Mouse (Mus musculus) cerebellum, adult 11 months (tissue): Measurements from ENCODE around the gene Fat4.

ENCODE experiments used
- DNase-seq: peaks from one replicate; pipeline ENCODE4 v3.0.0; 2022

Fat4 gene

GRCm38 (mm10) chr3:38886890-38887355 lies at the start of gene Fat4:
Fat4 (plus strand) TSS chr3:38886940.
- no peak for DNase-seq

- no peak for DNase-seq
These were observed 47.3 kb upstream of the Fat4 start for GRCm38 (mm10) chr3:38839438-38839837.

GRCm38 (mm10) chr3:38843000-38843538 lies 43.7 kb upstream of the Fat4 start:
- no peak for DNase-seq

DNA sequence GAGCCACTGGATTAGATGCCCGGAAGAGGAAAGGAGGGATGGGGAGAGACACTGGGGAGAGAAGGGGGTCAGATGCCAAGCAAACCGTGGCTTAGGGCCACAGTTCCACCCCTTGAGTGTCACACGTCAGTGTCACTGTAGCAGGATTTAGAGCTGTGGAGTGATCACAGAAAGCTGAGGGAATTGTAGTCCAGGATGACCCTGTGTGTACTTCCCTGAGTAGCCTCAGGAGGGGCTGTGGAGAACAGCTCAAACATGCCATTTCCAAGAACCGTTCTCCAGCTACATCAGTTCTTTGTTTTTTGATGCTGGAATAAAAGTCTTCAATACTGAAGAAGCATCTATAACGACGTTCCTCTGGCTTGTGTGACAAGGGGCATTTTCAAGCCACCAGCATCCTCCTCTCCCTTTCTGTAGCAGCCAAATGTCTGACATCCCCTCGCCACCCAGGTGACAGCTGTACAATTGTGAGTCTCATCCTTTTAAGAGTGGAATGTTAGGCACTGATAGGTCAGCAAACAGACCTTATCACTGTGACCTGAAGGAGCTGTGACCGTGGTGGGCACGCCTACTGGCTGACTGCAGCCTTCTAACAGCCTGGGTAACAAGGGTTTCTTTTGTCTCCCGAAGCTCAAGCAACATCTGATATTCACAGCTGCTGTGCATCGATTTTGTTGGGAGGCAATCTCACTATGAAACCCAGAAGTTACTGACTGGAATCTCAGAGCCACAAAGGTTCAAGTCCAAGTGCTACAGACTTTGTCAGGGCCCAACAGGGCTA lies 39.9 kb upstream of the Fat4 start:
- no peak for DNase-seq

DNA sequence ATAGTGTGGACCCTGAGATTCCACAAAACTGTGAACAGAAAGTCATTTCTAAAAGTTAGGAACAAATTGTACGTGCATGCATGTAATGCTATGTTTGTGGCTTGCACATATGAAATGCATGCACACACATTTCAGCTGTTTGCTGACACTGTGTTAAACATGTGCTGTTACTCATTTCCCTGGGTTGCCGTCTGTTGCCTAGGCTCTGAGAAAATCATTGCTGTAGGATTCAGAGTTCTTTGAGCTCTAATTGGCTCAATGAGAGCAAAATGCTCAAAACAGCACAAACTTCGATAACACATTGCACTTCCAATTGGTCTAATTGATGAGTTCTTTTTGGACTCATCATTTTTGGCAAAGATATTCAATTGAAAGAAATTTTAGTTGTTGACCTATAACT lies 37.7 kb upstream of the Fat4 start:
- DNase-seq, result no peak

- peak; percentile 13 for DNase-seq
These were observed 37.2 kb upstream of the Fat4 start for GRCm38 (mm10) chr3:38849536-38849935.

DNA sequence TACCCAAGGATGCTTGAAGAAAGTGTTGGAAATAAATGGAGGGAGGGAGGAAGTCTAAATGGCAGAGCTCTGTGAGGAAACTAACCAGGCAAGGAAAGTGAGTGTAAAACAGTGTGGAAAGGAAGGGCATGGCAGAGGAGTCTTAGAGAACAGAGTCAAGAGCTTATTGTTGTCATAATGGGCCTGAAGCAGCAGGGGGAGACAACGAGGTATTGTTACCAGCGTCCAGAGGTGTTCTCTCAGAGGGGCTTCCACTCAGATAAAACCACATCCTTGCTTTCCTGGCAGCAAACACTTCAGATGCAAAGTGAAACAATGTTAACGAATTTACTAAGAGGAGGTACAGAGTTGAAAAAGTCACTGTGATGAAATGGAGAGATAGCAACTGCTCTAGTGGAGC lies 33.1 kb upstream of the Fat4 start:
- no peak for DNase-seq

GRCm38 (mm10) chr3:38860683-38861082 lies 26.1 kb upstream of the Fat4 start:
- no peak for DNase-seq

- DNase-seq, result no peak
These were observed 15.4 kb upstream of the Fat4 start for GRCm38 (mm10) chr3:38871291-38871690.

- no peak for DNase-seq
These were observed 10.9 kb upstream of the Fat4 start for GRCm38 (mm10) chr3:38875872-38876271.

DNA sequence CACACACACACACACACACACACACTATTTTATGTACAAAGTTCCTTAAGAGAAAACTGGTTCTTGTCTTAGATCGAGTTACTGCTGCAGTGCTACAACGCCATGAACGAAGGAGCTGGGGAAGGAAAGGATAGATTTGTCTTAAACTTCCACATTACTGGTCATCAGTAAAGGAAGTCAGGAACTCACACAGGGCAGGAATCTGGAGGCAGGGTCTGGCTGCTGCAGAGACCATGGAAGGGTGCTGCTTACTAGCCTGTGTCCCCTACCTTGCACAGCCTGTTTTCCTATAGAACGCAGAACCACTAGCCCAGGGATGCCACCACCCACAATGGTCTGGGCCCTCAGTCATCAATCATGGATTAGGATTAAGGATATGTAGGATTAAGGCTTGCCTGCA lies 10.0 kb upstream of the Fat4 start:
- DNase-seq, result no peak

DNA sequence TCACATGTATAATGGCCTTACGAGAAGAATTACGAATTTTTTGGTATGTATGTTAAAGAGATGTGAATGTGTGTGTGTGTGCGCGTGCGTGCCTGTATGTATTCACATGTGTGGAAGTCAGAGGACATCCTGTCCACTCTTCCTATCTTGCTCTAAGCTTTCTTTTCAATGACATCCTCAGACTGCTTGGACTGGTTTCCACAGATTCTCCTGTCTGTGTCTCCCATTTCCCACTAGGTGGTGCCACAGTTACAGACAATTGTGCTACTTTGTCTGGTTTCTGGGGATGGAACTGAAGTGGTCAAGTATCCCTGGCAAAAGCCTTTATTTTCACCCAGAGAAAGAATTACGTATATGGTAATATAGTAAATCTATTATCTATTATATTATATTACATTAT lies 4.0 kb upstream of the Fat4 start:
- no peak for DNase-seq

DNA sequence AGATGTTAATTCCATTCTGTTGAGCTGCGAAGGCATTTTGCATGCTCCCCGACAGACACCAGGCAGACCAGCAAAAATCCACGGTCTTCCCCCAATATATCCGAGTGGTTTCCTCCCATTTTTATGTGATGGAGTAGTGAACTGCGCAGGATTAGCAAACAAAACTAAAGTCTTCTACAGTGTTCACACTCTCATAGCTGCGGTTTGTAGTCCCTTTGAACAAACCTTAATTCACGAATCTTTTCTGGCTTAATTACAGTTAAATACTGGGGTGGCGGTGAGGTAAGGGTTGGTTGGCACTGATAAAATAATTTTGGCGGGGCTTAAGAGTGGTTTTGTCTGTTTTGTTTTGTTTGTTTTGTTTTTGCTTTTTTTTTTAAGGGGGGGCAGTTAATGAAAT lies 3.1 kb upstream of the Fat4 start:
- no peak for DNase-seq

GRCm38 (mm10) chr3:38884276-38884675 lies 2.5 kb upstream of the Fat4 start:
- DNase-seq, result peak; percentile 42

GRCm38 (mm10) chr3:38884919-38885418 lies 1.8 kb upstream of the Fat4 start:
- DNase-seq, result no peak

DNA sequence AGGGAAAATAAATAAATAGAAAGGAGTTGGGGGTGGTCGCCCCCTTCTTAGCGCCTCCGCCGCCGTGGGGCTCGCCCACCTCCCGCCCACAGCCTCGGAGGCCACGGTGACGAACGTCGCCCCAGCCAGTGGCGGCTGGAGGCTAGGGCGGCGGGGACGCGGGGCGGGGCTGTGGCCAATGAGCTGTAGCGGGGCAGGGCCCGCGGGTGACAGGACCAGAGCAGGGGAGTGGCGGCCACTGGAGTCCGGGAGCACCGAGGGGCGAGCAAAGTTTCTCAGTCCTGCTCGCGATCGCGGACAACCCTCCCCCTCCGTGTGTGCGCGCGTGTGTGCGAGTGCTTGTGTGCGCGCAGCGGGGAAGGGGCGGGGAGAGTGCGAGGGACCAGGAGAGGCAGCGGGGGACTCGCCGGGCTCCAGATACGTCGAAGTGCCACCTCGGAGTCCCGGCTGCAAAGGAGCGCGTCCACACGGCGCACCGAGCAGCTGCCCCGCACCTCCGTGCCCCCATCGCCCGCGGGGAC lies 1.2 kb upstream of the Fat4 start:
- DNase-seq, result no peak

DNA sequence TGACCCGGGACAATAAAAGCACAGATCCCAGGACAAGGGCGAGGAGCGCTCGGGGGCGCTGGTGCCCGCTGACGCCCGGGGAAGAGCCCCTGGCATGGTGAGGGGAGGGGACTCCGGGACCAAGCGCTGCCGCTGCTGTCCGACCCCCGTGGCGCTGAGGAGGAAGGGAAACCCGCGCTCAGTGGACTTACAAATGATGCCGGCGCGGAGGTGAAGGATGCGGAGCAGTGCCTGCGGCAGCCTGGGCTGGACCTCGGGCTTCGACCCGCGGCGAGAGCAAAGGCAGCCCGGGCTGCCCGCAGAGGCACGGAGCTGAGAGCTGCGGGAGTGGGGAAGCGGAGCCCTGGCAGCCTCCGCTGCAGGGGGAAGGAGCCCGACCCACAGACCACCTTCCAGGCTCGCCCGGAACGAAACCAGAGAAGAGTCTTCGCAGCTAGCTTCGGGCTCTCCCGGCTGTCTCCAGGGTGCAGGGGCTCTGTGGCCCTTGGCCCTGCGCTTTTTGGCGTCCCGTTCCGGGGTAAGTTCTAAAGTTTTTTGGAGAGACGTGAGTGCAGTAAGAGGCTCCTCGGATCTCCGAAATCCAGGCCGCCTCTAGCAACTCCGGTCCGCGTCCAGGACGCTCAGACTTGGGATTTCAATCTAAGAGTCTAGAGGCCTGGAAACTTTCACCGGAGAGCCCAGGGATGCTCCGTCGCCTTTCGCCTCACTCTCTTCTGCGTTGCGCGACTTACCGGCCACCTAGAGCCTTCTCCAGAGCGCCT lies 499 bp upstream of the Fat4 start:
- no peak for DNase-seq

- DNase-seq, result no peak
These were observed 746 bp downstream of the Fat4 start for GRCm38 (mm10) chr3:38887381-38887991.

DNA sequence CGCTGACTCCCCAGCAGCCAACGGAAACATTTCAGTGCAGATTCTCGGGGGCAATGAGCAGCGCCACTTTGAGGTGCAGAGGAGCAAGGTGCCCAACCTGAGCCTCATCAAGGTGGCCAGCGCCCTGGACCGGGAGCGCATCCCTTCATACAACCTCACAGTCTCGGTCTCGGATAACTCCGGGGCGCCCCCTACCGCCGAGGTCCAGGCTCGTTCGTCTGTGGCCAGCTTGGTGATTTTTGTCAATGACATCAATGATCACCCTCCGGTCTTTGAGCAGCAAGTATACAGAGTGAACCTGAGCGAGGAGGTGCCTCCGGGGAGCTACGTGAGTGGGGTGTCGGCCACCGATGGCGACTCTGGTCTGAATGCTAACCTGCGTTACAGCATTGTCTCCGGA lies 1.4 kb downstream of the Fat4 start:
- peak; percentile 32 for DNase-seq

DNA sequence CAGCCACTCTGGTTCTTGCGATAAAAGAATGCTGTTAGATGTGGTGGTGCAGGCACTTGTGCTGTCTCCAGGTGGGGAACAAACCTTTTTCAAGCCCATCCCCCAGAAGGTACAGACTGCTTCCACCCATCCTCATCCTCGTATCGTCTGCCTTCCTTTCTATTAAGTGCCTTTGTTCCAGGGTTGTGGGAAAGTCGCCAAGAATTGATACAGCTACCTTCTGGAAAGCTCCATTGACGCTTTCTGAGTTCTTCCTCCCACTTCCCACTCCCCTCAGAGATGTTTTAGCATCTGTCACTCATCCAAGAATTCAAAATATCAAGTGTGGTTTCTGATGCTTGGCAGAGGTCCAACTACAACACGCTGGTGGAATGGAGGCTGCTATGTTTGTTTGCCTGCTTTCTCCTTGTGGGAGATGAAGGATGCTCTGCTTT lies 6.1 kb downstream of the Fat4 start:
- DNase-seq, result no peak

DNA sequence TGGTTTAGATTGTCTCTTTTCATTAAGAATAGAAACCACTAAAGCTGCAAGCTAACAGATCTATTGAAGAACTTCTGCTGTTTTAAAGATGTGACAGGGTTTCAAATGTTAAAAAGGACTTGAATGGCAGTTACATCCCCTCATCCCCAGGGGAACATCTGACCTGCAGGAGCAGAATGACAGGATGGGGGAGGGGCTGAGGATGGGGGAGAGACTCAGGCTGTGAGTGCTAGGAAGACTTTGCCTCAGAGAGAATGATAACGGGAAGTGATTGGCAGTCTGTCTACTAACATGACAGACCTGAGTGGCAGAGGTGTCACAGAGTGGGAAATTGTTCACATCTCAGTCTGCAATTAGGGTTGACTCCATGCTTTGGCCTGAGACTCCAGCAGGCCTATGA lies 14.1 kb downstream of the Fat4 start:
- DNase-seq, result no peak

GRCm38 (mm10) chr3:38906832-38907231 lies 20.1 kb downstream of the Fat4 start:
- no peak for DNase-seq
